Mouse (Mus musculus): ENCODE data around the gene Nadsyn1. TPM values are rescaled to one million over a fixed set of nuclear protein-coding genes. Genes with fewer than 3 reads are reported as not detected.

The Nadsyn1 gene
- polyA plus RNA-seq, 1 experiment = 5.6 TPM

- no peak overlapping the region for H3K4me3 ChIP-seq (ENCODE audit: insufficient read depth, poor library complexity, severe bottlenecking)
- peak overlapping the region; percentile 62 for H3ac ChIP-seq (ENCODE audit: control insufficient read depth, insufficient read length, low read depth)
- no peaks in the 10 kb centered on the region for H3K36me3 ChIP-seq (ENCODE audit: control insufficient read depth, insufficient read depth)
- H3K27me3 ChIP-seq (ENCODE audit: control insufficient read depth, insufficient read depth, insufficient read length) = no peaks in the 10 kb centered on the region
- TF ChIP-seq MYOG (IDR thresholded peaks at IDR 0.05; ENCODE audit: control insufficient read depth, extremely low read depth, insufficient read length) = no peak
- no peak for TF ChIP-seq MAX (IDR thresholded peaks at IDR 0.05)
- no peak for TF ChIP-seq MYOD1 (IDR thresholded peaks at IDR 0.05; ENCODE audit: control insufficient read depth, insufficient read length, low read depth)
- TF ChIP-seq USF1 (IDR thresholded peaks at IDR 0.05; ENCODE audit: low read depth) = no peak
- no peak for TF ChIP-seq FOSL1 (IDR thresholded peaks at IDR 0.05; ENCODE audit: insufficient read depth, low read length, poor library complexity, severe bottlenecking)
- TF ChIP-seq CTCF (IDR thresholded peaks at IDR 0.05; ENCODE audit: control insufficient read depth, insufficient read depth, insufficient read length) = no peak
- TF ChIP-seq CEBPB (IDR thresholded peaks at IDR 0.05; ENCODE audit: low read depth) = no peak
- H3K79me3 ChIP-seq (ENCODE audit: low read depth) = no peaks in the 10 kb centered on the region
- H3K79me2 ChIP-seq (ENCODE audit: control insufficient read depth, insufficient read depth) = no peaks in the 10 kb centered on the region
Observed at GRCm38 (mm10) chr7:143783378-143783995, 39.2 kb downstream of the Nadsyn1 start.

- Histone ChIP-seq H3K4me3 (ENCODE audit: insufficient read depth, poor library complexity, severe bottlenecking) (no peak overlapping the region), H3ac (ENCODE audit: control insufficient read depth, insufficient read length, low read depth) (no peak overlapping the region), H3K79me2 (ENCODE audit: control insufficient read depth, insufficient read depth) (no peaks in the 10 kb centered on the region), H3K36me3 (ENCODE audit: control insufficient read depth, insufficient read depth) (no peaks in the 10 kb centered on the region), H3K79me3 (ENCODE audit: low read depth) (no peaks in the 10 kb centered on the region), H3K27me3 (ENCODE audit: control insufficient read depth, insufficient read depth, insufficient read length) (no peaks in the 10 kb centered on the region)
- TF ChIP-seq USF1 (IDR thresholded peaks at IDR 0.05; ENCODE audit: low read depth) (no peak), MAX (IDR thresholded peaks at IDR 0.05) (no peak), MYOD1 (IDR thresholded peaks at IDR 0.05; ENCODE audit: control insufficient read depth, insufficient read length, low read depth) (no peak), CTCF (IDR thresholded peaks at IDR 0.05; ENCODE audit: control insufficient read depth, insufficient read depth, insufficient read length) (no peak), MYOG (IDR thresholded peaks at IDR 0.05; ENCODE audit: control insufficient read depth, extremely low read depth, insufficient read length) (no peak), CEBPB (IDR thresholded peaks at IDR 0.05; ENCODE audit: low read depth) (no peak), FOSL1 (IDR thresholded peaks at IDR 0.05; ENCODE audit: insufficient read depth, low read length, poor library complexity, severe bottlenecking) (no peak)
Observed at GRCm38 (mm10) chr7:143777375-143777774, 45.3 kb downstream of the Nadsyn1 start.

DNA sequence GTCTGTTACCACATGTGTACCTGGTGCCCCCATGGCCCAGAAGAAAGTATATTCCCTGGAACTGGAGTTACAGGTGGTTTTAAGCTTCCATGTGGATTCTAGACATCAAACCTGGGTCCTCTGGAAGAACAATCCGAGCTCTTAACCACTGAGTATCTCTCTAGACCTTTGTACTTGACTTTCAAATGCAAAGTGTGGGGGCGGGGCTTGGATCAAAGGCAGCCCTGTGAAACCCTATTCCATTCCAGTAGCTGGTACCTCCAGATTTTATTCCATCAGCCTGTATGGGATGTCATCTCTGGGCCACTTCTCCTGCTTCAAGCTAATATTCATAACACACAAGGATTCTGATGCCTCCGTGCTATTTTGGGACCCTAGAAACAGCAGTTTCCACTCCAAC lies 46.5 kb downstream of the Nadsyn1 start:
- Histone ChIP-seq H3K4me3 (ENCODE audit: insufficient read depth, poor library complexity, severe bottlenecking) (no peak overlapping the region), H3K36me3 (ENCODE audit: control insufficient read depth, insufficient read depth) (no peaks in the 10 kb centered on the region), H3K79me3 (ENCODE audit: low read depth) (no peaks in the 10 kb centered on the region), H3K27me3 (ENCODE audit: control insufficient read depth, insufficient read depth, insufficient read length) (no peaks in the 10 kb centered on the region), H3ac (ENCODE audit: control insufficient read depth, insufficient read length, low read depth) (no peak overlapping the region), H3K79me2 (ENCODE audit: control insufficient read depth, insufficient read depth) (no peaks in the 10 kb centered on the region)
- TF ChIP-seq FOSL1 (IDR thresholded peaks at IDR 0.05; ENCODE audit: insufficient read depth, low read length, poor library complexity, severe bottlenecking) = no peak
- no peak for TF ChIP-seq USF1 (IDR thresholded peaks at IDR 0.05; ENCODE audit: low read depth)
- no peak for TF ChIP-seq MYOG (IDR thresholded peaks at IDR 0.05; ENCODE audit: control insufficient read depth, extremely low read depth, insufficient read length)
- TF ChIP-seq MYOD1 (IDR thresholded peaks at IDR 0.05; ENCODE audit: control insufficient read depth, insufficient read length, low read depth) = no peak
- TF ChIP-seq MAX (IDR thresholded peaks at IDR 0.05) = no peak
- no peak for TF ChIP-seq CEBPB (IDR thresholded peaks at IDR 0.05; ENCODE audit: low read depth)
- no peak for TF ChIP-seq CTCF (IDR thresholded peaks at IDR 0.05; ENCODE audit: control insufficient read depth, insufficient read depth, insufficient read length)

GRCm38 (mm10) chr7:143769461-143769860 lies 53.2 kb downstream of the Nadsyn1 start:
- H3K36me3 ChIP-seq (ENCODE audit: control insufficient read depth, insufficient read depth) = no peaks in the 10 kb centered on the region

DNA sequence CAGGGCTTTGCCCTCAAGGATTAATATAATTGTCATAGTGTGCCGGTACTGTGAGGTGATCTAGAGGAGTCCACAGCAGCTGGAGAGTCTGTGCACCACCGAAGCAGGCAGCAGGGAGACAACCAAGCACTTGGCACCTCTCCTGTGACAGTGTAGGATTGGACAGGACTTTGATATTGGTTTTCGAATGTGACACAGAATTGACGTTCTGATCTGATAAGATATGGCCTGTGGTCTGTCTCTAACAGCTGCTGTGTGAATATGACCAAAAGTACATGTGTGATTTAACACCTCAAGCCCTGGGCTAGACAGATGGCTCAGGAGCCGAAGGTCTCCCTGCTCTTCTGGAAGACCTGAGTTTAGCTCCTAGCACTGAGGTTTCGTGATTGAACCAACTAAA lies 54.4 kb downstream of the Nadsyn1 start:
- H3K79me2 ChIP-seq (ENCODE audit: control insufficient read depth, insufficient read depth) = no peaks in the 10 kb centered on the region
- no peaks in the 10 kb centered on the region for H3K36me3 ChIP-seq (ENCODE audit: control insufficient read depth, insufficient read depth)
- TF ChIP-seq MYOG (IDR thresholded peaks at IDR 0.05; ENCODE audit: control insufficient read depth, extremely low read depth, insufficient read length) (no peak), MAX (IDR thresholded peaks at IDR 0.05) (no peak), CEBPB (IDR thresholded peaks at IDR 0.05; ENCODE audit: low read depth) (no peak), CTCF (IDR thresholded peaks at IDR 0.05; ENCODE audit: control insufficient read depth, insufficient read depth, insufficient read length) (no peak), FOSL1 (IDR thresholded peaks at IDR 0.05; ENCODE audit: insufficient read depth, low read length, poor library complexity, severe bottlenecking) (no peak), USF1 (IDR thresholded peaks at IDR 0.05; ENCODE audit: low read depth) (no peak)
- H3K79me3 ChIP-seq (ENCODE audit: low read depth) = no peaks in the 10 kb centered on the region
- no peak overlapping the region for H3K4me3 ChIP-seq (ENCODE audit: insufficient read depth, poor library complexity, severe bottlenecking)
- no peak overlapping the region for H3ac ChIP-seq (ENCODE audit: control insufficient read depth, insufficient read length, low read depth)
- H3K27me3 ChIP-seq (ENCODE audit: control insufficient read depth, insufficient read depth, insufficient read length) = no peaks in the 10 kb centered on the region

More at GRCm38 (mm10) chr7:143769461-143769860, 53.2 kb downstream of the Nadsyn1 start:
- Histone ChIP-seq H3K79me2 (ENCODE audit: control insufficient read depth, insufficient read depth) (no peaks in the 10 kb centered on the region), H3ac (ENCODE audit: control insufficient read depth, insufficient read length, low read depth) (no peak overlapping the region), H3K79me3 (ENCODE audit: low read depth) (no peaks in the 10 kb centered on the region), H3K4me3 (ENCODE audit: insufficient read depth, poor library complexity, severe bottlenecking) (no peak overlapping the region), H3K27me3 (ENCODE audit: control insufficient read depth, insufficient read depth, insufficient read length) (no peaks in the 10 kb centered on the region)
- TF ChIP-seq MYOD1 (IDR thresholded peaks at IDR 0.05; ENCODE audit: control insufficient read depth, insufficient read length, low read depth) (no peak), MAX (IDR thresholded peaks at IDR 0.05) (no peak), CEBPB (IDR thresholded peaks at IDR 0.05; ENCODE audit: low read depth) (peak; percentile 12)

DNA sequence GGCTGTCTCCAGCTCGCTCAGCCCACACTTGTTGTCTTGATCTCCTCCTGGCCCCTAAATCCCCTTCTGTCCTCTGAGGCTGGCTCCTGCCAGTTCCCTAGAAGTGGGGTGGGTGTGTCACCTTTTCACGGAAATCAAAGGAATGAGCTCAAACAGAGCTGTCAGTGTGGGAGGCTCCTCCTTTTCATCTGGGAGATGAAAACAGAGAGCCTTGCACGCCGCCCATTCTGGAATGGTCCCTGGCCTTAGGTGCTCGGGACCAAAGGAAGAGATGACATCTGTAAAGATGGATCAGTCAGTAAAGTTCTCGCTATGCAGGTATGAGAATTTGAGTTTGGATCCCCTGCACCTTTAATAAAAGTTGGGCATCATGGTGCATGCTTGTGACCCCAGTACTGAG lies 55.8 kb downstream of the Nadsyn1 start, which contains the start of gene Mrgprg:
TSS of gene Mrgprg (minus strand) at position 101 of the 400 bp plus-strand sequence.
- no peaks in the 10 kb centered on the region for H3K79me3 ChIP-seq (ENCODE audit: low read depth)
- TF ChIP-seq MYOD1 (IDR thresholded peaks at IDR 0.05; ENCODE audit: control insufficient read depth, insufficient read length, low read depth) (no peak), USF1 (IDR thresholded peaks at IDR 0.05; ENCODE audit: low read depth) (no peak), CTCF (IDR thresholded peaks at IDR 0.05; ENCODE audit: control insufficient read depth, insufficient read depth, insufficient read length) (no peak), FOSL1 (IDR thresholded peaks at IDR 0.05; ENCODE audit: insufficient read depth, low read length, poor library complexity, severe bottlenecking) (no peak), MAX (IDR thresholded peaks at IDR 0.05) (no peak), MYOG (IDR thresholded peaks at IDR 0.05; ENCODE audit: control insufficient read depth, extremely low read depth, insufficient read length) (no peak), CEBPB (IDR thresholded peaks at IDR 0.05; ENCODE audit: low read depth) (no peak)

More for the DNA sequence above, 55.8 kb downstream of the Nadsyn1 start, which contains the start of gene Mrgprg:
- H3K79me2 ChIP-seq (ENCODE audit: control insufficient read depth, insufficient read depth) = no peaks in the 10 kb centered on the region
- H3ac ChIP-seq (ENCODE audit: control insufficient read depth, insufficient read length, low read depth) = no peak within 1 kb of the TSS
- no peaks in the 10 kb centered on the region for H3K36me3 ChIP-seq (ENCODE audit: control insufficient read depth, insufficient read depth)
- H3K4me3 ChIP-seq (ENCODE audit: insufficient read depth, poor library complexity, severe bottlenecking) = no peak within 1 kb of the TSS
- no peaks in the 10 kb centered on the region for H3K27me3 ChIP-seq (ENCODE audit: control insufficient read depth, insufficient read depth, insufficient read length)
